Mouse (Mus musculus) lung, adult 18-20 months (tissue): ENCODE data around the gene Asb13.

ENCODE experiments used
- DNase-seq, 2 experiments: peaks; one replicate each; pipeline ENCODE4 v3.0.0; 2022; ENCODE audit warnings: mixed read lengths in 2 of 2

Gene Asb13

DNA sequence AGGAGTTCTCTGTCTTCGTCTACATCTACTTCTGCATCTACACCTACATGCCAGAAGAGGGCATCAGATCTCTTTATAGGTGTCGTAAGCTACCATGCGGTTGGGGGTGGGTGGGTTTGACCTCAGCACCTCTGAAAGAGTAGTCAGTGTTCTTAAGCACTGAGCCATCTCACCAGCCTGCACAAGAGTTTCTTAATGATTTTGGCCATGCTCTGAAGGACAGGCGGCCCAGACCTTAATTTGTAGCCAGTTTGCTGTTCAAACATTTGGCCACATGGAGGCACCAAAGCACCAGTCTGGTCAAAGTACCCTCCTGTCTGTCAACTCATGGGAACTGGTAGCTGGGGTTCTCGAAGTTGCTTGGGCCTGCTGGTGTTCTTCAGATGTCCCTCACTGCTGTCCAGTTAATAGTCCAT lies 31.5 kb downstream of the Asb13 start:
- DNase-seq = peak; percentile 66 to 77

DNA sequence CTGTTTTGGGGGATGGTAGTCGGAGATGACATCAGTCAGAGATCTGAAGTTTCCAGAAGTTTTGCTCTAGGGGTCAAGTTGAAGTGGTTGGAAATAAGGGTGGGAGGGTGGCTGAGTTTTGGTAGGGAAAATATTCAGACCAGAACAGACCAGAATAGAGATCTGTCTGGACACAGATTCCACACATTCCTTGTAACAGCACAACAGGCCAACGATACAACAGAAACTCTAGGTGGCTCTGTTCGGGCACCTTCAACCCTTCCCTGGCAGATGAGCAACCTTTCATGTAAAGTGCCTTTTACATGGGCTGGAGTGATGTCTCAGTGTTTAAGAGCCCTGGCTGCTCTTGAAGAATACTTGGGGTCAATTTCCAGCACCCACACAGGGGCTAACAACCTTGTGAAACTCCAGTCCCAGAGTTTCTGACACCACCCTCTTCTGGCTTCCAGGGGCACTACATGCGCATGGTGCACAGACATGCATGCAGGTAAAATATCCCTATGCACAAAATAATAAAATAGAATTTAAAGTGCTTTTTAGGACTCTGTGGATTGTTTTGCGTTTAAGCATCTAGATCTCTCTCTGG lies 33.5 kb downstream of the Asb13 start:
- DNase-seq = no peak

DNA sequence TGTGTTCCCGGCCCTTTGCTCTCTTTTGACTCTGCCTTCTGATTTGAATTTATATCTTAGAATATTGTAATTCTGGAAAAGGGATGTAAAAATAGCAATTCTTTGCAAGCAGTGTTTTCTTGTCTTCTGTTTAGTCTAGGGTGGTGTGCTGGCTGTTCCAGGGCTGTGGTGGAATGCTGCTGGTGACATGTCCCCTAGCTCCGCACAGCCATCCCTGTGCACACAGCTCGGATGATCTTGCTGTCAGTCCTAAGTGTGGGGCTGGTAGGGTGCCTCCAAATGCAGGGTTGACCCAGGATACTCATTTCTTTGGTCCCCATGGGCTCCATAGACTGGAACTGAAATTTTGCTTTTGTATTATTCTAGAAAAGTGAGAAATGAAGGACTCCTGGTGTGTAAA lies 34.2 kb downstream of the Asb13 start:
- no peak for DNase-seq

DNA sequence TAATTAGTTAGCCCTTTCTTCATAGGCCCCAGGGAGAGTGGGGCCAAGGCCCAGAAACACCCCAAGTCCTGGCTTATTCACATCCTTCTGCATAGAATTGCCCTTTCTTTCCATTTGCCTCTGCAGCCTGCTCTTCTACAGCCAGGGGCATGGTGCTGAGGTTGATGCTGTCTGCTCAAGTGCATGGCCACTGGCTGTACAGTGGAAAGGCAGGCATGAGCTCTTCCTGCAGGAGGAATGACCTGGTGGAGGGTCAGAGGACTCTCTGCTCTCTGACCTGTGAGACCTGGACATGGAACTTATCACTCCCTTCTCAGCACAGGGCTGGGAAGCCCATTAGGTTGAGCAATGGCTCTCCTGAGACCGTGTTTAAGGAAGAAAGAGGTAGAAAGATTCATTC lies 35.8 kb downstream of the Asb13 start:
- no peak for DNase-seq

DNA sequence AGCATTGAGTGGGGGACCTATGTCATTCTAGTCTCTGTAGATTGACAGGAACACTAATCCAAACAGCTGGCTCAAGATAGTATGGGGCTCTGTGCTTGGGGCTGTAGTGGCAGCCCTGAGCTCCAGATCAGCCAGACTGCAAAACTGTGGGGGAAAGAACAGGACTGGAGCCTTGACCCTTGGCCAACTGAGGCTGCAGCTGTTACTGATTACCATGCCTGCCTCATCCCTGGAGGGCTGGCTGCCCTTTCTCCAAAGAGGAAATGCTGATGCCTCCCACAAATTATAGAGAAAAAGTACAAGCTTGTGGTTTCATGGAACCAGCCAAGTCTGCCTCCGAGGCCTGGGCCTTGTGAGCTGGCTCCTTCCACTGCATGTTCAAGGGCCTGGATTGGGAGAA lies 36.2 kb downstream of the Asb13 start:
- peak; percentile 19 to 25 for DNase-seq

DNA sequence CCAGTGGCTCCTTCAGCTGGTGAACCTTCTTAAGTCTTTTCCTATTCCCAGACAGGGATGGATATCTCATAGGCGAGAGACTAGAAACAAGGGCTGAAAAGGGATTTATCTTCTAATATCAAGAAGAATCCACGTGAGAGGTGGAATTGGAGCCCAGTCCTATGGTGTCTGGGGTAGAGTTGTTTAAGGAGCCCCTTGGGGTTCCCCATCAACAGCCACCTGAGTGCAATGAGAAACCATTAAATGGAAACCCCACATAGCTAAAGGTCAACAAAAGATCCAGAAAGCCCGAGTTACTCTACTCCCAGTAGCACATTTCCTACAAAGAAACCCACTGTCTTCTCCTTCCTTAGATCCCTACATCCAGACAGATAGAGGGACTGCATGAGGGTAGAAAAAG lies 39.3 kb downstream of the Asb13 start:
- no peak for DNase-seq

DNA sequence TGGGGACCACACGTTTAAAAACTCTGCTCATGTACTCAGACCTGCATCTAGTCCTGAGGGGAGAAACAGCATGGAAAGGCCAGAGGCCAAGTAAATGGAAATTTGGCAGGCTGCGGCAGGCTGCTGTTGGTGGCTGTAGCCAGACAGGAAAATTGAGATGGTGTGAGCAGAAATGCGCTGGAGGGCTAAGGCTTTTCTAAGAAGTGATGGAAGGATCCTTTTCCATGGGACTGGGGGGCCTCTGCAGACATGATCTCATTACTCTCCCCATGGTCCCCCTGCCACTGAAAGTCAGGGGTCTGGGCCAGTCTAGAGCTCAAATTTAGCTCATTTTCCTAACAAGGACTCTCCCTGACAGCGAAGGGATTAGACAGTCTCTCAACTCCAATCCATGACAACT lies 39.8 kb downstream of the Asb13 start:
- no peak for DNase-seq

DNA sequence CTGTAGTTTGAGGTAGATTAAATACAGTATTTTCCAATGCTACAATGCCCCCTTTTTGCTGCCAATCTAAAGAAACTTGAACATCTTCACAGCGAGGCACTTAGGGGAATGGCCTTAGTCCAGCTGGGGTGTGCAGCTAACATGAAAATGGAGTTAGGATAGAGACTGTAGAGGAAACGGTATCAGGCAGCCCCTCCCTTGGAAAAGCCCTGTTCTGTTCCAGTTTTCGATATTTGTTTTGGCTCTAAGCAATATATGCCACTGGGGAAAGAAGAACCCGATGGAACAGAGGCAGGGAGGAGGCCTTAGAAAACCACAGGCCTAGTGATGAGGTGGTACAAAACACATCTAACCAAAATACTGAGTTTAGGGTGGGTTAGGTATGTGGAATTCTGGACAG lies 42.0 kb downstream of the Asb13 start:
- DNase-seq = no peak

DNA sequence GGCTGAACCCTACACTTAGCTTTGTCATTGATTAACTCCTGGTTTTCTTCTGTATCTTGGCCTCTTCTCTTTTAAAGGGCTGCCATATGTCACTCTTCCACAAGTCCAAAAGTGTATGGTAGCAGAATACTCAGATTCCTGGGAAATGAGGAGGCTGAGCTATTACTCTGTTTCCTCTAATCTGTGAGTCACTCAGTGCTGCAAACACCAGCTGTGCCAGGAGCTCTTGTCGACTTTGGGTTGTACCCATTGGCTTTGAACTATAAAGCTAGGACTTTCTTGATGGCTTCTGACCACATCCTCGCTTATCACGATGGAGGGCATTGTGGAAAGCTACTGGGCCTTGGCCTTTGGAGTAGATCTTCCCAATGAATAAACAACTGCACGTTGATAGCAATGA lies 45.3 kb downstream of the Asb13 start:
- DNase-seq = no peak

DNA sequence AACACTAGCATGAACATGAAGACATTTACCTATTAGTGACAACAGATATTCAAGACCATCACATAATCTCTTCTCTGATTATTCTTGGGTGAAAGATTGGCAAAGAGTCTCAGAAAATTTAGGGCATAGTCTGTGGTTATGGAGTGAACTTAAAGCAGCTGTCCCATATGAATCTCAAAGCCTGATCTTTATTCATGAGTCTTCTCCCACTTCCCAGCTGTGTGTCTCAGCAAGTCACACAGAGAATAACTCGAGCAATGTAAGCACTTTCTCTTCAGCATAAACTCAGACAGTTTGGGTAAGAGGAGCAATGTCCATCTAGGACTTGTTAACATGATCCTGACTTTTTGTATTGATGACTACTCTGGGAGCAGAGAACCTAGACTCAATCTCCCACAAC lies 52.5 kb downstream of the Asb13 start:
- no peak for DNase-seq

DNA sequence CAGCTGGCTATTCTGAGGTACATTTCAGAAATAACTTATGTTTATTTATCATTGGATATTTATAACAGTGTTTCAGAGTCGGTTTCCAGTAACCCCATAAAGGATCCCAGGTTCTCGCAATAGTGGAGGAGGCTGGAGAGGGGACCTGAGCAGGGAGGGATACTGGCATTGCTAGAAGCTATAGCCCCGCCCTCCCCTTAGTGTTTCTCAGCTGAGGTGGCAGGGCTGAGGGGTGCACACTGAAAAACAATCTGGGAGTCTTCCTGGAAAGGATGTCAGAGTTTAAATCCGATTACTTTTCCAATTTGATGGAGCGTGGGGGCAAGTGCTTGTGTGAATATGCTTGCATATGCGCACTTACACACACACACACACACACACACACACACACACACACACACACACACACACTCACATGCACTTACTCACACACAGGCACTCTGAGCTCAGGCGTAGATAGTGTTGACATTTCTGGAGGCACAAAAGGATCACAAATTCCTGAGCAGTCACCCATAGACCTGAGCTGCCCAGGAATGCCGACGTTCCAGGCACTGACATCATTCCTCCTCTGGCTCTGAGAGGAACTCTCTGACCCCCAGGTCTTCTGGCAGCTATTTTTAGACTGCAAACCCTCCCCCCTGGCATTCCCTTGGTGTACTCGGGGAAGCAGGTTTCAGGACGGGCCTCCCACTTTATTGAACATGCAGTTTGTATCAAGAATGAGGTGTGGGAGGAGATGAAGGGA lies 60.9 kb downstream of the Asb13 start:
- DNase-seq = peak; percentile 59 to 79

DNA sequence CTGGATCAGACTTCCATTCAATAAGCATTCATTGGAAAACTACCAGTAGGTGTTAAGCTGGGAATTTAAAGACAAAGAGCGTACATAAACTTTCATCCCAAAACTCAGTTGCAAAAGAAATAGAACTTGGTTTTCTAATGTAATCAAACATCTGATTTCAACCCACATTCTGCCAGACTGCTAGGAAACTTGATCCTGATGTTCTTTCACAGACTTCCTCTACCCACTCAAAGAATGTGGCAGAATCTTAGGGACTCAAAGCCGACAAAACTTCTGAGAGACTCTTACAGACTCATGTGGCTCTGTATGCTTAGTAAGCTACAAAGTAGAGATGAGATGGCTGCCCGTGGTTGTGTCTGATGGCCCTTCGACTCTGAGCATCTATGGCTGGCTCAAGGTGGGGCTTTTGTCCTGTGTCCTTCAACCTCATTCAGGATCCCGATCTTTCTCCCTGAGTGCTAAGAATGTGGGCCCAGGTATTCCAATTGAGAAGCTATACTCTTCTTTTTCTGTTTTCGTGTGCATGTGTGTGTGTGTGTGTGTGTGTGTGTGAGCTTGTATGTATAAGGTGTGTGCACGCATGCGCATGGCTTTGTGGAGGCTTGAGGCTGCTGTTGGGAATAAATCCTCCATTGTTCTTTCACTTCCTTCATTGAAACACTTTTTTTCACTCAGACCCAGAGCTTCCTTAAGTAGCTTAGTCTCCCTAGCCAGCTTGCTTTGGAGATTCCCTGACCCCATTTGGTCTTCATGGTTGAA lies 63.3 kb downstream of the Asb13 start:
- no peak for DNase-seq

DNA sequence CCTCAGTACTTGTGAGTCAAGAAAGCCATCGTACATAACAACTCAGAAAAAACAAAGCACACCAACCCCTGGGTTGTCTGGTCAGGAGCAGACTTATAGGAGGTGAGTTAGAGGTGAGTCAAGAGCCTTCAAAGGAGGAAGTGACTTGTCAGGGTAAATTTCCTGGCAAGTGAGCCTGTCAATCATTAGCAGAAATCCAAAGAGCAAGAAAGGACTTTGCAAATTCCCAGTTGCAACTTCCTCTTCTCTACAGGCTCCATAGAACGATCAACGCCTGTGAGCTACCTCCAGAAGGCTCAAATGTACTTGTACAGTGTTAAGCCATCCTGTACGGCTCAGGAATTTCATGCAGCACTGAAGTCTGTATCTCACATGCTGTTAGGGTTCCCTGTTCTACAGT lies 66.9 kb downstream of the Asb13 start:
- DNase-seq = peak in 1 of 2 experiments; percentile 15
